Mouse (Mus musculus) heart, postnatal 0 days (tissue): Measurements from ENCODE around the gene Fgfr2.

ENCODE experiments used
- CTCF ChIP-seq: IDR thresholded peaks from 2 replicates; pipeline ENCODE4 v1.5.1; 2016; ENCODE audit warnings: antibody characterized with exemption, control low read depth, low read depth
- EP300 ChIP-seq: IDR thresholded peaks from 2 replicates; pipeline ENCODE4 v1.6.1; 2016; ENCODE audit warnings: antibody characterized with exemption, low read depth

DNA sequence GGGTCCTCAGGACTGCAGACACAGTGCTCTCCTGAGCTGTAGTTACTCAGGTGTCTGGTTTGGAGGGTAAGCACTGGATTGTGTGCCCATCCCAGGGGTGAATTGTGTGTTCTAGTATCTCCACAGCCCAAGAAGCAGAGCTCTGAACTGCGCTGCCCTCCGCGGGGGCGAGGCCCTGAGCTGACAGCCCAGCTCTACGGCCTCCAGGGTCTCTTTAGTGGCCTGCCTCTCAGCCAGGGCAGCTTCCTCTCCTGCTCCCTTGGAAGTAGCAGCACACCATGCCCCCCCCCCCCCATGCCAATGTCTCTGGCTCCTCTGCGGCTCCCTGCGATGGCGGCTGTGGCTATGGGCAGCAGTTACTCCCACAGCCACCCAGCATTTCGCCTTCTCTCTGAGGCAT lies 411.6 kb downstream of the Fgfr2 start:
- TF ChIP-seq CTCF: no peak
- no peak for TF ChIP-seq EP300
